Mouse (Mus musculus): ENCODE data around the gene Riiad1. TPM values are rescaled to one million over a fixed set of nuclear protein-coding genes. Genes with fewer than 3 reads are reported as not detected.

The Riiad1 gene
- polyA plus RNA-seq, 1 experiment from 2014 or later = 0.53 TPM

Other genes starting within 250 kb of the Riiad1 start
- not detected in 2 replicates for gene Gm4778, start 216.3 kb downstream of the Riiad1 start, polyA plus RNA-seq (2014; fragmentation: Nextera tagmentation; extraction: Ambion mirVana)
- gene Them4, start 170.3 kb downstream of the Riiad1 start, polyA plus RNA-seq (2014; fragmentation: Nextera tagmentation; extraction: Ambion mirVana) = 4.7 and 6.2 TPM in 2 replicates
- gene Them5, start 138.2 kb downstream of the Riiad1 start, polyA plus RNA-seq (2014; fragmentation: Nextera tagmentation; extraction: Ambion mirVana) = not detected in 2 replicates
- gene C2cd4d, start 117.9 kb downstream of the Riiad1 start, polyA plus RNA-seq (2014; fragmentation: Nextera tagmentation; extraction: Ambion mirVana) = 0.25 TPM in 1 of 2 replicates, not detected in the other
- gene Rorc, start 107.5 kb downstream of the Riiad1 start, polyA plus RNA-seq (2014; fragmentation: Nextera tagmentation; extraction: Ambion mirVana) = 0.43 and 1.0 TPM in 2 replicates
- 0.05 TPM in 1 of 2 replicates, not detected in the other for gene Lingo4, start 81.8 kb downstream of the Riiad1 start, polyA plus RNA-seq (2014; fragmentation: Nextera tagmentation; extraction: Ambion mirVana)
- 10.4 and 11.4 TPM in 2 replicates for gene Tdrkh, start 67.1 kb downstream of the Riiad1 start, polyA plus RNA-seq (2014; fragmentation: Nextera tagmentation; extraction: Ambion mirVana)
- gene Mrpl9, start 37.0 kb downstream of the Riiad1 start, polyA plus RNA-seq (2014; fragmentation: Nextera tagmentation; extraction: Ambion mirVana) = 84.9 and 87.3 TPM in 2 replicates
- 0.51 and 0.53 TPM in 2 replicates for gene Oaz3, start 36.4 kb downstream of the Riiad1 start, polyA plus RNA-seq (2014; fragmentation: Nextera tagmentation; extraction: Ambion mirVana)
- 2.9 and 3.8 TPM in 2 replicates for gene Celf3, start 2.0 kb downstream of the Riiad1 start, polyA plus RNA-seq (2014; fragmentation: Nextera tagmentation; extraction: Ambion mirVana)
- 24.4 and 24.7 TPM in 2 replicates for gene Snx27, start 102.4 kb upstream of the Riiad1 start, polyA plus RNA-seq (2014; fragmentation: Nextera tagmentation; extraction: Ambion mirVana)
- gene Gm10972, start 162.8 kb upstream of the Riiad1 start, polyA plus RNA-seq (2014; fragmentation: Nextera tagmentation; extraction: Ambion mirVana) = not detected in 2 replicates
- 7.7 and 8.8 TPM in 2 replicates for gene Tuft1, start 178.5 kb upstream of the Riiad1 start, polyA plus RNA-seq (2014; fragmentation: Nextera tagmentation; extraction: Ambion mirVana)
- 1.7 and 2.6 TPM in 2 replicates for gene Selenbp2, start 213.2 kb upstream of the Riiad1 start, polyA plus RNA-seq (2014; fragmentation: Nextera tagmentation; extraction: Ambion mirVana)